Comparison of ENCODE assay signal across 22 mouse cellular contexts in the genomic region with DNA sequence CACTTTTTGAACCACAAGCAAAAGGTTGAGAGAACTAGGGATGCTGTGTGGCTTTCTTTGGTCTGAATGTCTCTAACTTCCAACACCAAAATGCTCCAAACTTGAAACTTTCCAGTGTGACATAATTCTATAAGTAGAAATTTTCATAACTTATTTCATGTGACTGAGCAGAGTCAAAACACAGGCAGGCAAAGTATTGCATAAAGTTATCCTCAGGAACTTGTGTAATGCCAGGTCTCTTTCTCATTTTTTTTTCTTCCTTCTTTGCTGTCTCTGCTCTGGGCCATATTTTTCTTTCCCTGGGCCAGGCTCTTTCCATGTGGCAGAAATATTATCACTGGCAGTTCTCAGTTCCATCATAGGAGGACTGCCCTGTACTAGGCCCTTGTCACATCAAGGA. TPM values are rescaled to one million over a fixed set of nuclear protein-coding genes. Genes with fewer than 3 reads are reported as not detected.
A peak's percentile ranks its signal among the peaks of the same experiment; 100 is the strongest.
DNase-seq lines count a peak whose midpoint lies in the region; ATAC-seq and TF ChIP-seq lines count a peak whose summit lies in the region.
"Had no signal": no experiment of that assay in that cellular context is flagged by ENCODE, and none has a peak within 500 bp of the region (broad histone marks: within the 10 kb centered on the region; RNA-seq: fewer than 3 reads in every experiment).

No protein-coding gene starts in this region.

- H3K27ac ChIP-seq in bone marrow macrophage, adult 2 months (ENCODE audit: insufficient read depth, low read depth, low read length) = peak overlapping the region; percentile 48
- H3K27ac ChIP-seq: embryonic facial prominence, embryonic 10.5 days; embryonic facial prominence, embryonic 12.5 days; forebrain, embryonic 13.5 days; forebrain, embryonic 15.5 days had no signal

- peaks cover 7% of the 10 kb centered on the region for H3K4me1 ChIP-seq in bone marrow macrophage, adult 2 months (ENCODE audit: control insufficient read depth, insufficient read depth, low read length)
- H3K4me1 ChIP-seq: embryonic facial prominence, embryonic 10.5 days; embryonic facial prominence, embryonic 12.5 days; forebrain, embryonic 13.5 days; forebrain, embryonic 15.5 days had no signal

- peak; percentile 64 for ATAC-seq in megakaryocyte, adult 5-6 weeks (ENCODE audit: poor library complexity, severe bottlenecking)
- ATAC-seq: activated CD4-positive, CD25-positive, alpha-beta regulatory T cell, adult 4 months; CD4-positive, CD25-positive, alpha-beta regulatory T cell, adult 4 months; forebrain, embryonic 13.5 days; forebrain, embryonic 15.5 days; forebrain, postnatal 0 days; Patski had no signal

- H3K4me3 ChIP-seq in bone marrow macrophage, adult 2 months (ENCODE audit: insufficient read depth, low read length) = no peak overlapping the region
- H3K4me3 ChIP-seq: embryonic facial prominence, embryonic 10.5 days; embryonic facial prominence, embryonic 12.5 days; forebrain, embryonic 13.5 days; forebrain, embryonic 15.5 days had no signal

- TF ChIP-seq CTCF in bone marrow macrophage, adult 2 months (IDR thresholded peaks at IDR 0.05; ENCODE audit: low read depth, low read length) = no peak

- DNase-seq in layer of hippocampus, postnatal 10 days (ENCODE audit: low spot score in 2 of 2) = no peak
- no peak for DNase-seq in right cerebral cortex, postnatal 10 days (ENCODE audit: low spot score in 2 of 2)
- no peak for DNase-seq in cerebellum, postnatal 36 days
- DNase-seq: adrenal gland, adult 8-10 months; adrenal gland, postnatal 14 days; adrenal gland, postnatal 36 days; B cell, adult 2 months; cerebellum, adult 11 months; cerebellum, adult 18-20 months; cerebellum, adult 8-10 months; cerebellum, adult 9-11 months; cerebellum, postnatal 14 days; forebrain, postnatal 0 days had no signal

- TF ChIP-seq POLR2A in bone marrow macrophage, adult 2 months (IDR thresholded peaks at IDR 0.05; ENCODE audit: borderline replicate concordance, low read depth, low read length) = no peak

RNA-seq across cellular contexts. Expression of a gene that starts 21.0 kb away (rescaled TPM):
- 7.2 and 9.2 TPM in 2 replicates for polyA plus RNA-seq in bone marrow macrophage, adult 2 months (2012; ENCODE audit: insufficient read depth, insufficient read length, missing spikeins)
- total RNA-seq in megakaryocyte, adult 5-6 weeks (2015) = 8.6 and 10.7 TPM in 2 replicates
- total RNA-seq in megakaryocyte, adult 5-6 weeks (2017) = 10.4 and 12.2 TPM in 2 replicates
- 10 to 100 TPM; 12.1 to 12.5 TPM for total RNA-seq in layer of hippocampus, postnatal 10 days (2021)
